Mouse (Mus musculus): ENCODE results near the gene Cycs. TPM values are rescaled to one million over a fixed set of nuclear protein-coding genes. Genes with fewer than 3 reads are reported as not detected.

The Cycs gene
- total RNA-seq (2021): 10 to 100 TPM; 45.1 to 48.0 TPM
- long read RNA-seq, experiment 1, transcript Cycs-201 (2 exons, 607 nt): minor isoform, 7 of 191 reads
- long read RNA-seq, experiment 1, transcript Cycs-202 (3 exons, 3,123 nt): major isoform, 182 of 191 reads
- long read RNA-seq, experiment 1, partial matches to known transcripts: 0 of 191 reads
- long read RNA-seq, experiment 1, other reads (novel, unspliced or antisense): 2 of 191 reads
- long read RNA-seq, experiment 2, transcript Cycs-202 (3 exons, 3,123 nt): major isoform, 112 of 120 reads
- long read RNA-seq, experiment 2, partial matches to known transcripts: 2 of 120 reads
- long read RNA-seq, experiment 2, other reads (novel, unspliced or antisense): 2 of 120 reads

DNA sequence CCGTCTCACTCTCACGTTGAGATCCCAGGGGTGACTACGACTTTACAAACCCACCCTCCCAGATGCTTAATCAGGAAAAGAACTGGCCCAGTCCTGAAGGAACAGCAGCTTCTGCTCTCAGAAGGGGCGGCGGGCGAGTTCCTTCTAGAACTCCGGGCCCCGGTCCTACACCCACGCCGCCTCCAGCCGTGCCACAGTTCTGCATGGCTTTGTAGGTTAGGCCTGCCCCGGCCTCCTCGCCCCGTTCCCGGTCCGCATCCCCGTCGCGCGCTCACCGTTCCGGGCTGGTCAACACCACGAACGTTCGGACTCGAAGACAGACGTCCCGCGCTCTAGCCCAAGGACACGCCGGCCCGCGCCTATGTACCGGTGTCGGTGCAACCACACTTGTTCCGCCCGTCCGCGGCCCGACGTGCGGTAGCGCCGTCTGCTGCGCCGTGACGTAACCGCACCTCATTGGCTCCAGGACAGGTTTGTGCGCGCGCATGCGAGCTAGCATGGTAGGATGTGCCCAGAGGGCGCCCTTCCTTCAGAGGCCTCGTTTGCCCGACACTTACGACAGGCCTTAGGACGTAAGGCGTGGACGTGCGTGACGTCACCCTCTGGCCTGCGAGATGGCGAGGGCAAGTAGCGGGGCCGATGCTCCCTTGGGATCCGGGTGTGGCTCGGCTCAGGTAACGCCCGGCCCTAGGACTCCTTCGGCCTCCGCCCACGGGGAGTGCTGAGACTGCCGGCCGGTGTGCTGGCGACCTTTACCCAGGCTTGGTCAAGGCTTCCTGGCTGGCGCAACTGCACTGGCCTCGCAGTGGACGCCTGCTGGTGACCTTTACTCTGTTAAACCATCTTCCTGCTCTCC lies at the start of gene Cycs:
Gene Cycs (minus strand): TSS at position 398 of the 856 bp plus-strand sequence.
- DNase-seq (ENCODE audit: extremely low spot score in 1 of 2, low spot score in 2 of 2): peak; percentile 99
- peak within 1 kb of the TSS; percentile 82 for H3K4me3 ChIP-seq
- intact Hi-C loops (cut with DNase I): no loop called here
- TF ChIP-seq CTCF (IDR thresholded peaks at IDR 0.05): peak; percentile 33
- H3K27ac ChIP-seq: peak within 1 kb of the TSS; percentile 95

GRCm38 (mm10) chr6:50601620-50602019 lies 35.3 kb upstream of the Cycs start:
- no peak for DNase-seq (ENCODE audit: extremely low spot score in 1 of 2, low spot score in 2 of 2)
- no peak overlapping the region for H3K27ac ChIP-seq
- intact Hi-C loops (cut with DNase I): no loop called here
- peak; percentile 40 for TF ChIP-seq CTCF (IDR thresholded peaks at IDR 0.05)
- H3K4me3 ChIP-seq: no peak overlapping the region

GRCm38 (mm10) chr6:50598560-50598959 lies 32.2 kb upstream of the Cycs start:
- Histone ChIP-seq H3K27ac (no peak overlapping the region), H3K4me3 (no peak overlapping the region)
- TF ChIP-seq CTCF (IDR thresholded peaks at IDR 0.05): no peak
- no peak for DNase-seq (ENCODE audit: extremely low spot score in 1 of 2, low spot score in 2 of 2)
- intact Hi-C loops (cut with DNase I): no loop called here

DNA sequence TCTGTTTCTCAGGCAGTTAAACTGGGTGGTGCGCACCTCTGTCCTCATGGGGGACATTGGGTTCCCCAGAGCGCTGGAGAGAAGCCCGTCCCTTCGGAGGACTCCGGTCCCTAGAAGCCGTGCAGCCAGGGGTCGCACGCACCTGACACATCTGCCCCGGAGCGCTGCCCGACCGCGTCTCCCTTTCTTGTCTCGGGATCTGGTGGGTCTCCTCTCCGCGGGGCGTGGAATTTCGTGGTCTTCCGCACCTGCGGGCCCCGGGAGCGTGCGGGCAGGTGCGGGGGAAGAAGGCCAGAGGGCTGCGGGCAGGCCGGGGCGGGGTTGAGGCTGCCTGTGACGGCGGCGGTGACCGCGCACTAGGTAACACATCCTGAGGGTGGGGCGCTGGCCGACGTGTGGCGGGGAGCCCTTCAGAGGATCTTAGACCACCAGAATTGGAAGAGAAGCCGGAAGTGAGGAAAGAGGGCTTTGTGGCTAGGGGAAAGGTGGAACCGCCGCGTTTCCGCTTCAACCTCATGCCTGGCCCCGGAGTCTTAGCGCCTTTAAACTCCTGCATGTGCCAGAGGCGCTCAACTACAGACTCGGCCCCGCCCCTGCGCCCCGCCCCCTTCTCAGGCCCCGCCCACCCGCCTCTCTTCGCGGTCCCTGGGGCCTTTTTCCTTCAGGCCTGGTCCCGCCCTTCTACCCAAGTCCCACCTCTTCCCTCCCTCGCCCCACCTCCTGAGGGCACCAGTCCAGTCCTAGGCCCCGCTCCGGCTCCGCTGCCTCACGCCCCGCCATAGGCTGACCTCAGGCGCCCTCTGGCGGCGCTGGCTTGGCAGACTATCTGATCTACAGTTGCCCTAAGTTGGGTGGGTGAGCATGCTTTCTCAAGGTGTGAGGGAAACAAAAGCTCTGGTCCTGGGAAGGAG lies 30.2 kb upstream of the Cycs start, which contains the start of gene 4921507P07Rik:
Gene 4921507P07Rik (minus strand): TSS at position 332 of the 911 bp plus-strand sequence.
- Histone ChIP-seq H3K4me3 (peak within 1 kb of the TSS; percentile 84), H3K27ac (peak within 1 kb of the TSS; percentile 36)
- peak; percentile 68 for TF ChIP-seq CTCF (IDR thresholded peaks at IDR 0.05)
- intact Hi-C loops (cut with DNase I): no loop called here
- peak; percentile 84 to 86 for DNase-seq (ENCODE audit: extremely low spot score in 1 of 2, low spot score in 2 of 2)

DNA sequence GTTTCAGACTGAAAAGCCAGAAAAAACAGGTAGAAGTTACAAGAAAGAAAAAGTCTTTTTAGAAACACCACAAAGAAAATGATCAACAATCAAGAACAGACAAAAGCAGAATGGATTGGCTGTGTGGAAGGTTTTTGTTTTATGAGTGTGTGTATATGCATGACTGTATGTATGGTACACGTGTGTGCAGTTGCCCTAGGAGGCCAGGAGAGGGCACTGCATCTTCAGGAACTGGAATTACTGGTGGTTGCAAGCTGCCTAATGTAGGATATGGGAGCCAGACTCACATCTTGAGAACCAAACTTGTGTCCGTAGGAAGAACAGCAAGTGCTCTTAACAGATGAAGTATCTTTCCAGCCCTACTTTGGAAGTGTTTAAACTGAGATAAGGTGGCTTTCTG lies 28.0 kb upstream of the Cycs start:
- TF ChIP-seq CTCF (IDR thresholded peaks at IDR 0.05): no peak; the same call in 1 of the 2 replicates
- Histone ChIP-seq H3K4me3 (no peak overlapping the region), H3K27ac (no peak overlapping the region)
- no peak for DNase-seq (ENCODE audit: extremely low spot score in 1 of 2, low spot score in 2 of 2)
- intact Hi-C loops (cut with DNase I): no loop called here

GRCm38 (mm10) chr6:50593334-50593845 lies 27.1 kb upstream of the Cycs start:
- Histone ChIP-seq H3K4me3 (no peak overlapping the region), H3K27ac (no peak overlapping the region)
- TF ChIP-seq CTCF (IDR thresholded peaks at IDR 0.05): peak; percentile 14; the same call in 1 of the 2 replicates
- intact Hi-C loops (cut with DNase I): no loop called here
- no peak for DNase-seq (ENCODE audit: extremely low spot score in 1 of 2, low spot score in 2 of 2)

- Histone ChIP-seq H3K27ac (no peak overlapping the region), H3K4me3 (no peak overlapping the region)
- intact Hi-C loops (cut with DNase I): no loop called here
- TF ChIP-seq CTCF (IDR thresholded peaks at IDR 0.05): no peak
- DNase-seq (ENCODE audit: extremely low spot score in 1 of 2, low spot score in 2 of 2): no peak
Measured at GRCm38 (mm10) chr6:50590234-50590633, 23.9 kb upstream of the Cycs start.

- TF ChIP-seq CTCF (IDR thresholded peaks at IDR 0.05): peak; percentile 97
- DNase-seq (ENCODE audit: extremely low spot score in 1 of 2, low spot score in 2 of 2): peak; percentile 38 to 42
- intact Hi-C loops (cut with DNase I): no loop called here
- Histone ChIP-seq H3K27ac (no peak overlapping the region), H3K4me3 (no peak overlapping the region)
Measured at GRCm38 (mm10) chr6:50588251-50588650, 21.9 kb upstream of the Cycs start.

GRCm38 (mm10) chr6:50587412-50587811 lies 21.1 kb upstream of the Cycs start:
- intact Hi-C loops (cut with DNase I): no loop called here
- no peak overlapping the region for H3K4me3 ChIP-seq
- no peak for DNase-seq (ENCODE audit: extremely low spot score in 1 of 2, low spot score in 2 of 2)
- TF ChIP-seq CTCF (IDR thresholded peaks at IDR 0.05): no peak
- no peak overlapping the region for H3K27ac ChIP-seq

DNA sequence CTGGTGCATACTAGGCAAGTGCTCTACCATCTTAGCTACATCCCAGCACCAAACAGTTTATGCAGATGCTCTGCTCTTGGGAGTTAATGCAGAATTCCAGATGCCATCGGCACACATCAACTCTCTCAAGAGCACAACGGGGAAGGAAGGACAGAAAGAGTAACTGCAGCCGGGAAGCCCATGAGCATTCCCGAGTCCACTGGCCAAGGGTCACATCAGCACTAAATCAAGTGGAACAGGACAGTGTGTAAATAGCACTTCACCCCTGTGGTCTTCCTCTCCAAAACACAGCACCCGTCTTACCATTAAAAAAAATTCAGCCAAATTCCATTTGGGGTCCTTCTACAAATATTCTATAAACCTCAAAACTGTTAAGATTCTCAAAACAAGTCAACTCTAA lies 20.0 kb upstream of the Cycs start:
- TF ChIP-seq CTCF (IDR thresholded peaks at IDR 0.05): no peak
- H3K4me3 ChIP-seq: no peak overlapping the region
- no peak overlapping the region for H3K27ac ChIP-seq
- intact Hi-C loops (cut with DNase I): no loop called here
- DNase-seq (ENCODE audit: extremely low spot score in 1 of 2, low spot score in 2 of 2): no peak

- no peak overlapping the region for H3K4me3 ChIP-seq
- intact Hi-C loops (cut with DNase I): no loop called here
- DNase-seq (ENCODE audit: extremely low spot score in 1 of 2, low spot score in 2 of 2): no peak
- no peak for TF ChIP-seq CTCF (IDR thresholded peaks at IDR 0.05)
- H3K27ac ChIP-seq: no peak overlapping the region
Measured at GRCm38 (mm10) chr6:50585733-50586132, 19.4 kb upstream of the Cycs start.

Measured in left cerebral cortex, adult 2 months (tissue).